Mouse (Mus musculus) C2C12 (cell line): Measurements from ENCODE around the gene Cenpb.

Experiments used
- CEBPB ChIP-seq: IDR thresholded peaks from one replicate; pipeline ENCODE4 v1.6.1; 2011; ENCODE audit warnings: low read depth, mild to moderate bottlenecking, control low read depth, moderate library complexity
- CTCF ChIP-seq: IDR thresholded peaks from one replicate; pipeline ENCODE4 v1.5.1; 2011; ENCODE audit not compliant: control insufficient read depth, insufficient read depth, insufficient read length
- MAX ChIP-seq: IDR thresholded peaks from one replicate; pipeline ENCODE4 v1.6.1; 2011; ENCODE audit warnings: mild to moderate bottlenecking, control low read depth
- MYOD1 ChIP-seq: IDR thresholded peaks from one replicate; pipeline ENCODE4 v1.6.1; 2011; ENCODE audit warnings: low read depth; ENCODE audit not compliant: control insufficient read depth, insufficient read length
- MYOG ChIP-seq: IDR thresholded peaks from one replicate; pipeline ENCODE4 v1.6.1; 2011; ENCODE audit not compliant: control insufficient read depth, insufficient read length; ENCODE audit errors: extremely low read depth
- USF1 ChIP-seq: IDR thresholded peaks from one replicate; pipeline ENCODE4 v1.6.1; 2011; ENCODE audit warnings: low read depth, mild to moderate bottlenecking, control low read depth, moderate library complexity

DNA sequence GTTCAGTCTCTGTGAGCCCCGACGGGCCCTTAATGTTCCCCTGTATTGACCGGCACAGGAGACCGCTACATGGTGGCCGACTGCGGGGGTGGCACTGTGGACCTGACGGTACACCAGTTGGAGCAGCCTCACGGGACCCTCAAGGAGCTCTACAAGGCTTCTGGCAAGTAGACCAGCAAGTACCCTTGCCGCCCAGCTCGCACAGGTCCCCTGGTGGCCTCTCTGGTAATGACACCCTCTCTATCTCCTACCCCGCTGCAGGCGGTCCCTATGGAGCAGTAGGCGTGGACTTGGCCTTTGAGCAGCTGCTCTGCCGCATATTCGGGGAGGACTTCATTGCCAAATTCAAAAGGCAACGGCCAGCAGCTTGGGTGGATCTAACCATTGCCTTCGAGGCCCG lies 37.3 kb downstream of the Cenpb start:
- TF ChIP-seq CTCF (peak; percentile 31), MAX (no peak), CEBPB (no peak), USF1 (no peak), MYOG (no peak), MYOD1 (no peak)
